Comparison of ENCODE assay signal across 29 mouse cellular contexts in the genomic region with DNA sequence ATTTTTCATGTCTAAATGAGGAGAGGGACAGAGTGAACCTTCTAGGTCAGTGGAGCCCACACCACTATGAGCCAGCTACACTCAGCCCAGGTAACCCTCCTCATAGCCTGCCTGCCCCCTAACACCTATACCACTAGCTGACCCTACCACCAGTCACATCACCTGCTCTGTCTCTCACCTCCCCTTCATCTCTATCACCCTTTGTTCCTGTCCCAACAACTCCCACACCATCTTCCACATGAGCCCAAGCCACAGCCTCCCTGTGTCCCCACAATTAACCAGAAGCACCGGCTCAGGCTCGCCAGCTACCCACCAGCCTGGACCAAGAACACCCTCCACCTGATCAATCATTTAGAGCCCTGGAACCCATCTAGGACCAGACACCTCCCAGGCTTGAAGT.
"Had no signal": no experiment of that assay in that cellular context is flagged by ENCODE, and none has a peak within 500 bp of the region (broad histone marks: within the 10 kb centered on the region; RNA-seq: fewer than 3 reads in every experiment).

No protein-coding gene starts in this region.

- DNase-seq: left cerebral cortex, postnatal 4 days; liver; liver, embryonic 13.5 days; liver, postnatal 0 days; lung, adult 18-20 months; lung, adult 2 months; lung, embryonic 14.5 days; lung, postnatal 10 days; lung, postnatal 14 days; lung, postnatal 4 days; midbrain, embryonic 14.5 days had no signal

- H3K9me3 ChIP-seq: limb, embryonic 10.5 days; limb, embryonic 12.5 days; limb, embryonic 13.5 days; limb, embryonic 15.5 days; liver, embryonic 12.5 days; liver, embryonic 13.5 days; liver, embryonic 15.5 days; lung, embryonic 15.5 days; megakaryocyte, embryonic 14.5 days; midbrain, embryonic 12.5 days; midbrain, embryonic 13.5 days; midbrain, embryonic 15.5 days; neural tube, embryonic 12.5 days; neural tube, embryonic 13.5 days had no signal

- H3K27ac ChIP-seq: limb, embryonic 10.5 days; limb, embryonic 12.5 days; limb, embryonic 13.5 days; limb, embryonic 15.5 days; liver, embryonic 12.5 days; liver, embryonic 13.5 days; liver, embryonic 14.5 days; liver, embryonic 15.5 days; lung, embryonic 15.5 days; macrophage; midbrain, embryonic 12.5 days; midbrain, embryonic 13.5 days; midbrain, embryonic 15.5 days; neural tube, embryonic 12.5 days; neural tube, embryonic 13.5 days had no signal

- H3K9ac ChIP-seq: limb, embryonic 12.5 days; limb, embryonic 13.5 days; limb, embryonic 15.5 days; liver, embryonic 12.5 days; liver, embryonic 13.5 days; liver, embryonic 14.5 days; liver, embryonic 15.5 days; liver, postnatal 0 days; lung, embryonic 14.5 days; lung, embryonic 15.5 days; midbrain, embryonic 12.5 days; midbrain, embryonic 13.5 days; midbrain, embryonic 15.5 days; neural tube, embryonic 12.5 days; neural tube, embryonic 13.5 days had no signal

- H3K4me1 ChIP-seq: limb, embryonic 10.5 days; limb, embryonic 12.5 days; limb, embryonic 13.5 days; limb, embryonic 15.5 days; liver, embryonic 12.5 days; lung, embryonic 15.5 days; midbrain, embryonic 12.5 days; midbrain, embryonic 13.5 days; midbrain, embryonic 15.5 days; neural tube, embryonic 12.5 days; neural tube, embryonic 13.5 days had no signal

- H3K27me3 ChIP-seq: limb, embryonic 12.5 days; limb, embryonic 13.5 days; limb, embryonic 15.5 days; liver, embryonic 12.5 days; liver, embryonic 13.5 days; liver, embryonic 15.5 days; lung, embryonic 15.5 days; megakaryocyte, embryonic 14.5 days; midbrain, embryonic 12.5 days; midbrain, embryonic 13.5 days; midbrain, embryonic 15.5 days; neural tube, embryonic 12.5 days; neural tube, embryonic 13.5 days had no signal

- H3K4me3 ChIP-seq: limb, embryonic 10.5 days; limb, embryonic 12.5 days; limb, embryonic 13.5 days; limb, embryonic 15.5 days; liver, embryonic 12.5 days; liver, embryonic 13.5 days; liver, embryonic 15.5 days; lung, embryonic 15.5 days; megakaryocyte, embryonic 14.5 days; midbrain, embryonic 12.5 days; midbrain, embryonic 13.5 days; midbrain, embryonic 15.5 days; myocyte; neural tube, embryonic 12.5 days; neural tube, embryonic 13.5 days had no signal

- H3K4me2 ChIP-seq: limb, embryonic 12.5 days; limb, embryonic 13.5 days; limb, embryonic 15.5 days; liver, embryonic 11.5 days; liver, embryonic 12.5 days; liver, embryonic 13.5 days; liver, embryonic 15.5 days; lung, embryonic 14.5 days; lung, embryonic 15.5 days; midbrain, embryonic 12.5 days; midbrain, embryonic 13.5 days; midbrain, embryonic 15.5 days; neural tube, embryonic 12.5 days; neural tube, embryonic 13.5 days had no signal

- ATAC-seq: liver, embryonic 12.5 days; liver, postnatal 0 days; midbrain, embryonic 13.5 days; midbrain, embryonic 15.5 days; midbrain, embryonic 16.5 days had no signal
